Mouse (Mus musculus): ENCODE measurements around the gene Arhgdia.

DNA sequence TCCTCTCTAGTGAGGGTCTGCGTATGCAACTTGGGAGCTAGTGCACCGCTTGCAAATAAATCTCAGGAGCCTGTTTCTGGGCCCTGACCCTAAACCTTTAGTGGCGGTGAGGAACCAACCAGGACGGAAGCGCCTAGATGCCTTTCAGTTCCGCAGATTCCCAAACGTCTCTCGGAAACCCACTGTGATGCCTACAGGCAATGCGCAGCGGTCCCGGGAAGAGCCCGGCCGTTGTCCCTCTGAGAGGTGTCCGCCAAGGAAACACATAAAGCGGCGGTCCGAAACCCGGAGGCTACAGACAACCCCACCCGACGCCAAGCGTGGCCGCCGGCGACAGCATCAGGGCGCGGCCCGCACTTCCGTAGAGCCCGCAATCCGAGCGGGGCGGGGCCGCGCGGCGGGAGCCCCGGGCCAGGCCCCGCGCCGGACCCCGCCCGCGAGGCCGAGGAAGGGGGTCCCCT lies 523 bp downstream of the Arhgdia start:
- TF ChIP-seq HCFC1 (IDR thresholded peaks at IDR 0.05; ENCODE audit: borderline replicate concordance, insufficient read depth, low read length) (no peak), MAFK (IDR thresholded peaks at IDR 0.05; ENCODE audit: insufficient read depth, low read depth, low read length) (no peak)

Measured in ES-E14 (cell line).